Mouse (Mus musculus) olfactory bulb, adult 2 months (tissue): ENCODE data around the gene Ndufaf3.

ENCODE experiments used
- CTCF ChIP-seq: fragments of 200-500 bp; IDR thresholded peaks from 2 replicates; pipeline ENCODE4 v1.5.1; 2012; ENCODE audit warnings: low read depth, mild to moderate bottlenecking, low read length, moderate library complexity; ENCODE audit not compliant: insufficient read depth
- POLR2A ChIP-seq: fragments of 200-500 bp; IDR thresholded peaks from 2 replicates; pipeline ENCODE4 v1.6.1; 2012; ENCODE audit warnings: mild to moderate bottlenecking, low read depth, low read length, moderate library complexity; ENCODE audit not compliant: insufficient read depth

- no peak for TF ChIP-seq CTCF
- TF ChIP-seq POLR2A: no peak
Observed at GRCm38 (mm10) chr9:108531496-108531895, 35.7 kb downstream of the Ndufaf3 start.
